Mouse (Mus musculus) MEL (cell line): Measurements from ENCODE around the gene Gm4131. TPM values are rescaled to one million over a fixed set of nuclear protein-coding genes. Genes with fewer than 3 reads are reported as not detected.

ENCODE experiments used
- DNase-seq: peaks from one replicate; pipeline ENCODE4 v3.0.0; 2011; ENCODE audit warnings: low read depth, low spot score
- H3K27ac ChIP-seq: 2 replicates; pipeline ENCODE4 v1.5.1; 2012; ENCODE audit warnings: low read depth, mild to moderate bottlenecking, control low read depth, low read length, moderate library complexity; ENCODE audit not compliant: control insufficient read depth
- H3K27me3 ChIP-seq, 2 experiments: fragments of 150-350 bp in 1 of 2; sonication (generic) in 1 of 2; 2 replicates each; pipeline ENCODE4 v1.6.1; 2012; ENCODE audit warnings: low read length in 2 of 2, mild to moderate bottlenecking in 2 of 2, improper control_type of control experiment in 1 of 2, moderate library complexity in 1 of 2; ENCODE audit not compliant: insufficient read depth in 2 of 2, control insufficient read depth in 1 of 2
- H3K36me3 ChIP-seq, 2 experiments: 2 replicates each; pipeline ENCODE4 v1.6.1; 2012 to 2014; ENCODE audit warnings: low read length in 2 of 2, improper control_type of control experiment in 1 of 2, inconsistent platforms in 1 of 2, mild to moderate bottlenecking in 1 of 2; ENCODE audit not compliant: insufficient read depth in 2 of 2, control insufficient read depth in 1 of 2
- H3K4me1 ChIP-seq, 2 experiments: fragments of 150-350 bp in 1 of 2; sonication (generic) in 1 of 2; 2 replicates each; pipeline ENCODE4 v1.6.1; 2012; ENCODE audit warnings: low read length in 2 of 2, improper control_type of control experiment in 1 of 2, mild to moderate bottlenecking in 1 of 2; ENCODE audit not compliant: insufficient read depth in 2 of 2, control insufficient read depth in 1 of 2
- H3K4me3 ChIP-seq, 2 experiments: fragments of 150-350 bp in 1 of 2; sonication (generic) in 1 of 2; 2 replicates each; pipeline ENCODE4 v1.5.1; 2012; ENCODE audit warnings: low read depth in 2 of 2, low read length in 2 of 2, mild to moderate bottlenecking in 2 of 2, moderate library complexity in 2 of 2, control low read depth in 1 of 2, improper control_type of control experiment in 1 of 2; ENCODE audit not compliant: control insufficient read depth in 1 of 2, insufficient read depth in 1 of 2
- H3K79me2 ChIP-seq: 2 replicates; pipeline ENCODE4 v1.6.1; 2012; ENCODE audit warnings: mild to moderate bottlenecking, low read length, moderate library complexity; ENCODE audit not compliant: control insufficient read depth, poor library complexity, insufficient read depth
- H3K9ac ChIP-seq: 2 replicates; pipeline ENCODE4 v1.6.1; 2012; ENCODE audit warnings: low read depth, mild to moderate bottlenecking, control low read depth, low read length, moderate library complexity; ENCODE audit not compliant: control insufficient read depth, poor library complexity, severe bottlenecking
- H3K9me3 ChIP-seq: fragments of 150-350 bp; sonication (generic); replicated peaks from 2 replicates; pipeline ENCODE4 v1.6.1; 2012; ENCODE audit warnings: mild to moderate bottlenecking, low read length, improper control_type of control experiment, moderate library complexity; ENCODE audit not compliant: insufficient read depth
- CHD1 ChIP-seq: IDR thresholded peaks from 2 replicates; pipeline ENCODE4 v1.6.1; 2012; ENCODE audit warnings: low read depth, mild to moderate bottlenecking, inconsistent platforms, low read length, improper control_type of control experiment
- CHD2 ChIP-seq: IDR thresholded peaks from 2 replicates; pipeline ENCODE4 v1.6.1; 2011; ENCODE audit warnings: low read length, improper control_type of control experiment
- E2F4 ChIP-seq: IDR thresholded peaks from 2 replicates; pipeline ENCODE4 v1.6.1; 2011; ENCODE audit warnings: low read depth, low read length, improper control_type of control experiment, borderline replicate concordance
- EP300 ChIP-seq, 2 experiments: IDR thresholded peaks; 2 replicates each; pipeline ENCODE4 v1.6.1; 2011; ENCODE audit warnings: improper control_type of control experiment in 2 of 2, low read length in 2 of 2, low read depth in 1 of 2, mild to moderate bottlenecking in 1 of 2
- GATA1 ChIP-seq: IDR thresholded peaks from 2 replicates; pipeline ENCODE4 v1.6.1; 2011; ENCODE audit warnings: low read depth, low read length, improper control_type of control experiment
- JUND ChIP-seq: IDR thresholded peaks from 2 replicates; pipeline ENCODE4 v1.6.1; 2011; ENCODE audit warnings: low read depth, mild to moderate bottlenecking, improper control_type of control experiment, low read length
- KAT2A ChIP-seq: conservative IDR thresholded peaks from 2 replicates; pipeline ENCODE4 v1.6.1; 2012; ENCODE audit warnings: low read depth, low read length, improper control_type of control experiment, inconsistent platforms
- MAFK ChIP-seq: IDR thresholded peaks from 2 replicates; pipeline ENCODE4 v1.6.1; 2011; ENCODE audit warnings: low read depth, mild to moderate bottlenecking, low read length, improper control_type of control experiment, borderline replicate concordance
- MAZ ChIP-seq: IDR thresholded peaks from 2 replicates; pipeline ENCODE4 v1.6.1; 2012; ENCODE audit warnings: low read depth, mild to moderate bottlenecking, inconsistent platforms, low read length, improper control_type of control experiment
- MXI1 ChIP-seq: IDR thresholded peaks from 2 replicates; pipeline ENCODE4 v1.6.1; 2011; ENCODE audit warnings: mild to moderate bottlenecking, low read depth, low read length, improper control_type of control experiment
- MYB ChIP-seq: IDR thresholded peaks from 2 replicates; pipeline ENCODE4 v1.6.1; 2011; ENCODE audit warnings: mild to moderate bottlenecking, low read depth, low read length, improper control_type of control experiment
- MYC ChIP-seq: IDR thresholded peaks from 2 replicates; pipeline ENCODE4 v1.6.1; 2011; ENCODE audit warnings: low read depth, mild to moderate bottlenecking, low read length, improper control_type of control experiment, moderate library complexity
- NRF1 ChIP-seq: IDR thresholded peaks from 2 replicates; pipeline ENCODE4 v1.6.1; 2014; ENCODE audit warnings: low read depth, mild to moderate bottlenecking, inconsistent platforms, low read length, improper control_type of control experiment, moderate library complexity; ENCODE audit not compliant: poor library complexity, insufficient read depth, severe bottlenecking
- POLR2A ChIP-seq, 2 experiments: IDR thresholded peaks; 2 replicates each; pipeline ENCODE4 v1.6.1; 2011 to 2012; ENCODE audit warnings: low read length in 2 of 2, mild to moderate bottlenecking in 2 of 2, control low read depth in 1 of 2, improper control_type of control experiment in 1 of 2, low read depth in 1 of 2, moderate library complexity in 1 of 2; ENCODE audit not compliant: control insufficient read depth in 1 of 2, insufficient read depth in 1 of 2, poor library complexity in 1 of 2
- POLR2AphosphoS5 ChIP-seq: IDR thresholded peaks from 2 replicates; pipeline ENCODE4 v1.6.1; 2012; ENCODE audit warnings: low read depth, borderline replicate concordance, mild to moderate bottlenecking, inconsistent platforms, low read length, moderate library complexity, mixed read lengths
- RAD21 ChIP-seq: IDR thresholded peaks from 2 replicates; pipeline ENCODE4 v1.6.1; 2011; ENCODE audit warnings: mild to moderate bottlenecking, low read depth, low read length, improper control_type of control experiment
- RCOR1 ChIP-seq: IDR thresholded peaks from 2 replicates; pipeline ENCODE4 v1.6.1; 2012; ENCODE audit warnings: low read depth, mild to moderate bottlenecking, inconsistent platforms, low read length, improper control_type of control experiment
- SIN3A ChIP-seq: IDR thresholded peaks from 2 replicates; pipeline ENCODE4 v1.6.1; 2012; ENCODE audit warnings: low read length, improper control_type of control experiment, inconsistent platforms
- SMC3 ChIP-seq: IDR thresholded peaks from 2 replicates; pipeline ENCODE4 v1.6.1; 2011; ENCODE audit warnings: low read depth, low read length, improper control_type of control experiment
- TAL1 ChIP-seq: IDR thresholded peaks from 2 replicates; pipeline ENCODE4 v1.6.1; 2012; ENCODE audit warnings: mild to moderate bottlenecking, inconsistent platforms, low read length, moderate library complexity, mixed read lengths
- TBP ChIP-seq: IDR thresholded peaks from 2 replicates; pipeline ENCODE4 v1.8.0; 2011; ENCODE audit warnings: low read depth, low read length, improper control_type of control experiment
- TCF12 ChIP-seq: IDR thresholded peaks from 2 replicates; pipeline ENCODE4 v1.6.1; 2014; ENCODE audit warnings: low read depth, mild to moderate bottlenecking, inconsistent platforms, low read length, improper control_type of control experiment, moderate library complexity
- UBTF ChIP-seq: IDR thresholded peaks from 2 replicates; pipeline ENCODE4 v1.6.1; 2012; ENCODE audit warnings: low read depth, mild to moderate bottlenecking, inconsistent platforms, low read length, improper control_type of control experiment, moderate library complexity, borderline replicate concordance; ENCODE audit not compliant: insufficient read depth
- USF2 ChIP-seq, 2 experiments: IDR thresholded peaks; 2 replicates each; pipeline ENCODE4 v1.6.1; 2011 to 2012; ENCODE audit warnings: improper control_type of control experiment in 2 of 2, low read length in 2 of 2, borderline replicate concordance in 1 of 2, inconsistent platforms in 1 of 2, low read depth in 1 of 2, mild to moderate bottlenecking in 1 of 2; ENCODE audit not compliant: insufficient read depth in 1 of 2
- ZC3H11A ChIP-seq: IDR thresholded peaks from 2 replicates; pipeline ENCODE4 v1.6.1; 2012; ENCODE audit warnings: low read depth, mild to moderate bottlenecking, inconsistent platforms, low read length, improper control_type of control experiment
- ZKSCAN1 ChIP-seq: IDR thresholded peaks from 2 replicates; pipeline ENCODE4 v1.6.1; 2012; ENCODE audit warnings: low read depth, mild to moderate bottlenecking, inconsistent platforms, low read length, improper control_type of control experiment, moderate library complexity
- ZNF384 ChIP-seq: IDR thresholded peaks from 2 replicates; pipeline ENCODE4 v1.6.1; 2012; ENCODE audit warnings: low read depth, mild to moderate bottlenecking, inconsistent platforms, low read length, improper control_type of control experiment
- polyA plus RNA-seq, 2 experiments: library from polyadenylated mRNA; stranded (reverse) in 1 of 2; unstranded in 1 of 2; fragments of >175 nt in 1 of 2; fragments of >200 nt in 1 of 2; gene quantifications; 2 replicates each; pipeline versions ENCODE4 v1.2.1 to v1.2.4; 2012; ENCODE audit warnings: low replicate concordance in 2 of 2, low read depth in 1 of 2; ENCODE audit not compliant: insufficient read length in 2 of 2, insufficient read depth in 1 of 2, missing spikeins in 1 of 2
- total RNA-seq: library from RNA; depleted of rRNA; stranded (reverse); fragments of 300-350 nt; gene quantifications from 2 replicates; pipeline ENCODE4 v1.2.3, GENCODE M21; 2012

Gm4131 gene
- total and polyA plus RNA-seq, 3 experiments, result not detected

DNA sequence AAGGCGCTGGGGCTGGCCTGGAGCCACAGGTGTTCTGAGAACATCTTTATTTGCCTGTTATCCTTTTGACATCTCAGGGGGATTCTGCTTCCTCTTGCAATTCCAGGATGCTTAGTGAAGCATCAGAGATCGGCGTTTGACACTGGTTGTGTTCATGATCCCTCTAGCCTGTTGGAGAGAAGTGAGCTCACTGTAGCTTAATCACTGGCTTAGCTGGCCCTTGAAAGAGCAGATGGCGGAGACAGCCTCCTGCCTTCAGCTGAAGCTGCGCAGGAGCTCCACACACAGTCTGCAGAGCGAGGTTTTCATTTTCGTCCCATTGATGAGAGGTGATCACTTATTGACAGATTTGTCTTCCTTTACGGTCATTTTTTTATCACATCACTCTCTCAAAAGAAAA lies 9.1 kb upstream of the Gm4131 start:
- no peaks in the 10 kb centered on the region for H3K36me3 ChIP-seq
- no peaks in the 10 kb centered on the region for H3K9me3 ChIP-seq
- H3K4me1 ChIP-seq, result no peaks in the 10 kb centered on the region
- TF ChIP-seq USF2 (IDR thresholded peaks at IDR 0.05; ENCODE audit: borderline replicate concordance in 1 of 2, insufficient read depth in 1 of 2, low read depth in 1 of 2, low read length in 2 of 2) (no peak), MYB (no peak), KAT2A (no peak), CHD1 (no peak), ZNF384 (no peak)
- H3K27ac ChIP-seq, result no peak overlapping the region
- no peak overlapping the region for H3K9ac ChIP-seq
- no peak overlapping the region for H3K4me3 ChIP-seq
- H3K79me2 ChIP-seq, result no peaks in the 10 kb centered on the region
- no peak for DNase-seq
- H3K27me3 ChIP-seq, result no peaks in the 10 kb centered on the region

DNA sequence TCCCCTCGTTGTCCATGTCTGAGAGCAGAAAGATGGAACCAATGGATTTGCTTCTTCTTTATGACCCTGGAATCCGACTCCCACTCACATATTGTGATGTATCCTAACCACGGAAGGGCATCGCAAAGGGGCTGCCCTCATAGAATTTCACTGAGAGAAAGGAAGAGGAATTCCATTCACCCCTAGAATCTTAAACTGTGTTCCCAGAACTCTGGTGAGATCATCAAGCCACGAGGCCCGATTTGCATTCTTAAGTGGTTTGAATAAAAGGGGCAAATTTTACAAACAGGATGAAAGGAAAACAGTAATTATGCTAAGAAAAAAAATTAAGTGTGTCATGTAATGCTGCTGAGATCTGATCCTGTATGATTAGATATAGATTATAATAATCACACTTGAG lies 8.2 kb upstream of the Gm4131 start:
- no peak overlapping the region for H3K4me3 ChIP-seq
- no peaks in the 10 kb centered on the region for H3K9me3 ChIP-seq
- no peak for TF ChIP-seq ZC3H11A
- no peak for TF ChIP-seq GATA1
- TF ChIP-seq SIN3A, result no peak
- no peak for TF ChIP-seq E2F4
- TF ChIP-seq MXI1, result no peak
- TF ChIP-seq RAD21, result no peak
- TF ChIP-seq RCOR1, result no peak
- no peak for TF ChIP-seq MAFK
- TF ChIP-seq TBP, result no peak
- no peak for TF ChIP-seq MAZ
- TF ChIP-seq USF2 (IDR thresholded peaks at IDR 0.05; ENCODE audit: borderline replicate concordance in 1 of 2, insufficient read depth in 1 of 2, low read depth in 1 of 2, low read length in 2 of 2), result no peak
- no peak for TF ChIP-seq POLR2A (IDR thresholded peaks at IDR 0.05; ENCODE audit: control insufficient read depth in 1 of 2, insufficient read depth in 1 of 2, low read depth in 1 of 2, low read length in 2 of 2, poor library complexity in 1 of 2)
- no peaks in the 10 kb centered on the region for H3K27me3 ChIP-seq
- no peak overlapping the region for H3K27ac ChIP-seq
- no peaks in the 10 kb centered on the region for H3K4me1 ChIP-seq
- no peak overlapping the region for H3K9ac ChIP-seq
- no peaks in the 10 kb centered on the region for H3K79me2 ChIP-seq
- no peak for DNase-seq
- no peaks in the 10 kb centered on the region for H3K36me3 ChIP-seq

DNA sequence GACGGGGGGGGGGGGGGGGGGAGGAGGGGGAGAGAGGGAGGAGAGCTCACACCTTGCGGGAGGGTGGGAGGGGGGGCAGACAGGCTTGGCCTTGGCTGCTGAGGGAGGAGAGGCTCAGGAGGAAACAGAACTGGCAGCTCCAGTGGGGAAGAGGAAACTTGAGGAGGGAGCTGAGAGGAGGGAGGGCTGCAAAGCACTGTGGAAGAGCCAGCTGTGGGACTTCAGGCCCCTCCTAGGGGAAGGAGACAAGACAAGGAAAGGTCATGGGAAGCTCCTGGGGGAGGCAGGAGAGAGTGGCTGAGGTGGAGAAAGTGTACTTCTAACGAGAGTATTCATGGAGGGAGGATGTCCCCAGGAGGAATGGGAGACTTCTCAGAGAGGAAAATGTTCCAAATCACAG lies 6.7 kb upstream of the Gm4131 start:
- Histone ChIP-seq H3K9me3 (no peaks in the 10 kb centered on the region), H3K4me3 (no peak overlapping the region), H3K9ac (no peak overlapping the region), H3K36me3 (no peaks in the 10 kb centered on the region), H3K79me2 (no peaks in the 10 kb centered on the region), H3K4me1 (no peaks in the 10 kb centered on the region), H3K27me3 (no peaks in the 10 kb centered on the region), H3K27ac (no peak overlapping the region)
- DNase-seq, result no peak
- no peak for TF ChIP-seq CHD2
- no peak for TF ChIP-seq JUND
- TF ChIP-seq CHD1, result no peak
- no peak for TF ChIP-seq EP300 (IDR thresholded peaks at IDR 0.05; ENCODE audit: low read depth in 1 of 2, low read length in 2 of 2)
- TF ChIP-seq ZNF384, result no peak
- no peak for TF ChIP-seq TCF12
- no peak for TF ChIP-seq MYC
- no peak for TF ChIP-seq TAL1
- TF ChIP-seq ZKSCAN1, result no peak
- no peak for TF ChIP-seq UBTF
- TF ChIP-seq SMC3, result no peak
- no peak for TF ChIP-seq POLR2A (IDR thresholded peaks at IDR 0.05; ENCODE audit: control insufficient read depth in 1 of 2, insufficient read depth in 1 of 2, low read depth in 1 of 2, low read length in 2 of 2, poor library complexity in 1 of 2)
- TF ChIP-seq ZC3H11A, result no peak
- no peak for TF ChIP-seq MAZ
- TF ChIP-seq MXI1, result no peak
- TF ChIP-seq POLR2AphosphoS5, result no peak
- no peak for TF ChIP-seq NRF1
